Mouse (Mus musculus): ENCODE results near the gene Ctsc. TPM values are rescaled to one million over a fixed set of nuclear protein-coding genes. Genes with fewer than 3 reads are reported as not detected.
A peak's percentile ranks its signal among the peaks of the same experiment; 100 is the strongest.

Gene Ctsc
- total RNA-seq, 4 experiments from 2014 or later: 9.5 to 23.2 (median 15.2) TPM

GRCm38 (mm10) chr7:88295989-88296388 is 18.1 kb downstream of the Ctsc start:
- no peak for DNase-seq (ENCODE audit: low spot score in 2 of 2)

- DNase-seq (ENCODE audit: low spot score in 2 of 2): no peak
These were observed 19.0 kb downstream of the Ctsc start for GRCm38 (mm10) chr7:88296932-88297331.

- DNase-seq (ENCODE audit: low spot score in 2 of 2): no peak
These were observed 27.9 kb downstream of the Ctsc start for GRCm38 (mm10) chr7:88305750-88306149.

DNA sequence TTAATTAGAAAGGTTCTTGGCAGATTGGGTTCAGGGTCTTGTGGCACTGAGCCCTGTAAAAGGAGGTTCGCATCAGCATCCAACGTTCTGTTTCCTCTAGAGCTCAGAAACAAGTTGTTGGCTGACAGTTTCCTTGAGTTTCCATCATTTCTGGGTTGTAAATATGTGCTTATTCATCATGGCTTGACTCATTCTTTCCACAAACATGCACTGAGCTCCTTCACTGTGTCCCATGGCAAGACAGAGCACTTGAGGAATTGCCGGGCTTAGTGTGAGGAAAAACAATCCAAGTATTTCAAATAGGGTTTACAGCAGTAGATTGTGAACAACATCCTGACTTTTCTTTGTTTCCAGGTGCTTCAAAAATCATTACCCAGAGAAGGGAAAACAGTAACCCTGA is 28.8 kb downstream of the Ctsc start:
- no peak for DNase-seq (ENCODE audit: low spot score in 2 of 2)

DNA sequence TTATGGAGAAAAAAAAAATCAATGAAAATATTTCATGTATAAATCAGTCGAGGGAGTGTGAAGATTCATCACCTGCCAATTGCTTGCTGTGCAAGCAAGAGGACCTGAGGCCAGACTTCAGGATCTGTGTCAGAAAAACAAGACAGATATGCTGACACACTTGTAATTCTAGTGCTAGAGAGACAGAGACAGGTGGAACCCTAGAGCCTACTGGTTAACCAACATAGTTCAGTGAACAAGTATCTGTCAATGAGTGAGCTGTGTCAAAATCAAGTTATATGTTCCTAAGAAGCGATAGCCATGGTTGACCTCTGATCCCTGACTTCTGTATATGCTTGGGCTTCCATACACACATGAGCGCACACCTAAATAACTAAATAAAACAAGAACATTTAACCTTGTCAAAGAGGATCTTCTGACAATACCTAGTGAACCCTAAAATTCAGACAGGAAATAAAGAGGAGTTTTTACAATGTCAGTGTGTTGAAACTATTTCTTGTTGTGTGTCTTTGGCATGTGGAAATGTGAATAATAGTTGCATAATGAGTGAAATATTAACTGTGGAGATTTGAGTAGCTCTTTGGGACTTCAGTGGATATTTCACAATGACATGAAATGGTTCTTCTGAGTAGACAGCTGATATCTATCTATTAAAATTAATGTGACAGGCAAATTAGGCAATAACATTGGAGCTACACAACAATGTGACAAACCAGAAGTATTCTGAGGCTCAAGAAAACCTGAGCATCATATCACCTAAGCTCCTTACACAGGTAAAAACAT is 32.7 kb downstream of the Ctsc start:
- DNase-seq (ENCODE audit: low spot score in 2 of 2): no peak

- no peak for DNase-seq (ENCODE audit: low spot score in 2 of 2)
These were observed 38.5 kb downstream of the Ctsc start for GRCm38 (mm10) chr7:88316408-88316807.

- no peak for DNase-seq (ENCODE audit: low spot score in 2 of 2)
These were observed 40.6 kb downstream of the Ctsc start for GRCm38 (mm10) chr7:88318474-88318873.

DNA sequence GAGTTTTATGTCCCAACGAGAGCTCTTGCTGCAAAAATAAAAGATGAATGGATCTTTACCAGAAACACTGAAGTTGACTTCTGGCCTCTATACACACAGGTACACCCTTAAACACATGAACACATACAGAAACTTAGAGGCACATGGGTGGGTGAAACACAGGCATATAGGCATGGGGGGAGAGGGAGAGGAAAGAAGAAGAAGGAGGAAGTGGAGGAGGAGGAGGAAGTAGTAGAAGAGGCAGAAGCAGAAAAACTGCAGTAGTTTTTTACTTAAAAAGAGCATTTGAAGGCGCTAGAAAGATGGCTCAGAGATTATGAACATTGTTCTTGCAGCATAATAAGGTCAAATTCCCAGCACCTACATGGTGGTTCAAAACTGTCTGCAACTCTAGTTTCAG is 41.0 kb downstream of the Ctsc start:
- DNase-seq (ENCODE audit: low spot score in 2 of 2): no peak

DNA sequence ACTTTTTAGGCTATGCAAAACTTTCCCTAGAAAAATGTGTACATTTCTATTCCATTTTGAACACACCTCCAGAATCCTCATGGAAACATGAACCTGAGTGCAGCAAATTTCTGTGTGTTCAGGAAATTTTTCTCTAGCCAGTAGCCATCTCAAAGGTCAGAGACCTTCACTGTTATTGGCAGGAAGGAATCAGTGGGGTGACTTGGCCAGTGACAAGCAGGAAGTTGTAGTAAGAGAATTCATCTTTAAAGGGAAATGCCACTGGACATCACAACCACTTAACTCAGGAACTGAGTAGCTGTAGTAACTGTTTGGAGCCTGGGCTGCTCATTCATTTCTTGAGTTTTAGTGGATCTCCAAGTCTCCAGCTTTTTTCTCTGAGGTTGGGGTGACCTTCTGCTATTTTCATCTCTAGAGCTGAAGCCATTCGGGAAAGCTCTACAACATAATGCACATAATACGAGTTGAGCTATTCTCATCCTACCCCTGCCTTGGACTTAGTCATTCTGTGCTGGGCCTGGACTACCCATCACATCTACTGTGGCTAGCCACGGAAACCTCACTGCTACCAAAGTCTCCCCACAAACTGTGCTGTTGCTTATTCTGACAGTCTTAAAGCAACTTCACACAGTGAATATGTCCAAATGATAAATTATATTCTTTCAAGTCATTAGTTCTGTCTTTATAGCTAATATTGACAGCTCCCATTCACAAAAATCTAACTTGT is 41.7 kb downstream of the Ctsc start:
- no peak for DNase-seq (ENCODE audit: low spot score in 2 of 2)

DNA sequence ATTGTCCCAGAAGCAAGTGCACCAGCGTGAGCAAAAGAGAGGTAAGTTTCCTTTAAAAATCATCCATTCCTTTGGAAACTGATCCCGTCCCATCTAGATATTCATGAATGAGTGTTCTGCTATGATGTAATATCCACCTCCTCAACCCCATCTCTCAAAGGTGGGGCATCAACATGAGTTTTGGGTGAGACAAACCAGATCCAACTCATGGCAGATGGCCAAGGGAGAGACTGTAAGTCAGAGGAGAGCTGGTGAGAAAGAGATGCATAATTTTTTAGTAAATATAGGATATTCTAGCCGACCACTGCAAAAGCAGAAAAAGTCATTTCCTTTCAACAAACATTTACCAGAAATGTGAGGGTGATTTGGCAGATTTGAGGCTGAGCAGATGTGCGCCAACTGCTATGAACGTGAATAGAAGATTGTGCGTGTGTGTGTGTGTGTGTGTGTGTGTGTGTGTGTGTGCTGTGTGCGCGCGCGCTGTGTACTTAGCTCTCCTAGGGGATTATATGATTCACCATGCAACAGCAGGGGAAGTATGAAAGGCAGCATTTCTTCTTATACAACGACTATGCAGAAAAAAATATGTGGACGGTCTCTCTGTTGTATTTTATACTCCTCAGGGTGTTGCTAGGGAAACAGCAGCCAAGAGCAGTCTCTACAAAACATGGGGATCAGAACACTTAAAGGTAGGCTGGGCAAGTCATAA is 42.9 kb downstream of the Ctsc start:
- DNase-seq (ENCODE audit: low spot score in 2 of 2): peak in 1 of 2 experiments; percentile 37

DNA sequence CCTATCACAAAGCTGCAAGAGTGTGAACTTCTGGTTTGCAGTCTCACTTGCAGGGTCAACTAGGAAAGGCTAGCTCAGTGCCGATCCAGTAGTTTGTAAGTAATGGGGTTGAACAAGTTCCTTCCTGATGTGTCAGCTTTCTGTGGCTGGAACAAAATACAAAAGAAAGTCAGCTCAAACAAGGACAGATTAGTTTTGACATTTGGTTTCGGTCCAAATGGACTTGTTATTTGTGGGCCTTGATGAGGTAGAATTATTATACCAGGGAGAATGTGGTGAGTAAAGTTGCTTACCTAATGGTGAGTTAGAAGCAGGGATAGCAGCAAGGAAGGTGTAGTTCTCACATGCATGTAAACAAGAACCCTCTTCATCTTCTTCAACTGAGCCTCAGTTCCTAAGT is 44.5 kb downstream of the Ctsc start:
- no peak for DNase-seq (ENCODE audit: low spot score in 2 of 2)

DNA sequence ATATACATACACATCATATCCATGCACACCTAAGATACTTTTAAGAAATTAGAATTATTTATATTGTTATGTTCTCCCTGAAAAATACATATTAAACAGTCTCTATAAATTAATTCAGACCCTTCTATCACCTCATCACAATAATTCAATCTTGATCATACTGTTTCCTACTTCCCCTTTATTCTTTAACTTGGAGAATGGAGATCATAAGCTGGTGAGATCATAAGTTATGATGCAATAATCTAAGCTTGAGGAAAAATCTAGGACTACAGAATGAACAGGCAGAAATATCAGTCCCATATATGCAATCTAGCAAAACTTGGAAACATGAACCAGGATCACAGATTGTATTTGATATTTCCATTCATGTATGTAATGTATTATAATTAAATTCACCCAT is 49.6 kb downstream of the Ctsc start:
- no peak for DNase-seq (ENCODE audit: low spot score in 2 of 2)

GRCm38 (mm10) chr7:88343828-88344227 is 65.9 kb downstream of the Ctsc start:
- DNase-seq (ENCODE audit: low spot score in 2 of 2): no peak

- peak in 1 of 2 experiments; percentile 43 for DNase-seq (ENCODE audit: low spot score in 2 of 2)
These were observed 68.2 kb downstream of the Ctsc start for GRCm38 (mm10) chr7:88346035-88346434.

GRCm38 (mm10) chr7:88356871-88357776 is 79.2 kb downstream of the Ctsc start:
- DNase-seq (ENCODE audit: low spot score in 2 of 2): peak in 1 of 2 experiments; percentile 5

GRCm38 (mm10) chr7:88358042-88358878 is 80.4 kb downstream of the Ctsc start:
- no peak for DNase-seq (ENCODE audit: low spot score in 2 of 2)

Measured in left cerebral cortex, adult 8-10 months (tissue).